Mouse (Mus musculus) bone marrow macrophage, adult 2 months (primary cell): ENCODE measurements around the gene Rab4a.

ENCODE experiments used
- CTCF ChIP-seq: IDR thresholded peaks from 2 replicates; pipeline ENCODE4 v1.5.1; 2012; ENCODE audit warnings: low read depth, mild to moderate bottlenecking, low read length, moderate library complexity
- POLR2A ChIP-seq: IDR thresholded peaks from 2 replicates; pipeline ENCODE4 v1.6.1; 2012; ENCODE audit warnings: mild to moderate bottlenecking, low read depth, low read length, borderline replicate concordance

DNA sequence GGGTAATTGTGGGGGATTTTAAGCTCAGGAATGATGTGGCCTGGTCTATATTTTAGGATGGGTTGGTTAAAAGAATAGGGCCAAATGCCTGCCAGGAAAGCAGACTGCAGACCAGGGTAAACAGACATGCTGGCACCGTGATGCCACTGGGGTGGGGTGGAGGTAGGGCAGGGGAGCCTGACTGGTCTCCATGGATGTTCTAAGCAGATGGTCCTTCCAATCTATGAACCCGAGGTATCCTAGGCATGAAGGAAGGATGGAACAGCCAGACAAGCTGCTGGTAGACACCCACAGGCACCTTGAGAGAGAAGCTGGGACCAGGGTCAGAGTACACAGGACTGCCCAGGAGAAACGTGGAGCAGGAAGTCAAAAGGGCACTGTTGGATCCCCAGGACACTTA, 41.8 kb downstream of the Rab4a start:
- TF ChIP-seq CTCF, result no peak
- TF ChIP-seq POLR2A, result no peak
